Mouse (Mus musculus): ENCODE data around the gene Snta1. TPM values are rescaled to one million over a fixed set of nuclear protein-coding genes. Genes with fewer than 3 reads are reported as not detected.

Snta1 gene
- 16.3 and 20.8 TPM in 2 replicates for polyA plus RNA-seq (2012; rRNA removed)

GRCm38 (mm10) chr2:154407643-154408445, at the start of gene Snta1:
Gene Snta1, minus strand, starts transcription at chr2:154408099.

DNA sequence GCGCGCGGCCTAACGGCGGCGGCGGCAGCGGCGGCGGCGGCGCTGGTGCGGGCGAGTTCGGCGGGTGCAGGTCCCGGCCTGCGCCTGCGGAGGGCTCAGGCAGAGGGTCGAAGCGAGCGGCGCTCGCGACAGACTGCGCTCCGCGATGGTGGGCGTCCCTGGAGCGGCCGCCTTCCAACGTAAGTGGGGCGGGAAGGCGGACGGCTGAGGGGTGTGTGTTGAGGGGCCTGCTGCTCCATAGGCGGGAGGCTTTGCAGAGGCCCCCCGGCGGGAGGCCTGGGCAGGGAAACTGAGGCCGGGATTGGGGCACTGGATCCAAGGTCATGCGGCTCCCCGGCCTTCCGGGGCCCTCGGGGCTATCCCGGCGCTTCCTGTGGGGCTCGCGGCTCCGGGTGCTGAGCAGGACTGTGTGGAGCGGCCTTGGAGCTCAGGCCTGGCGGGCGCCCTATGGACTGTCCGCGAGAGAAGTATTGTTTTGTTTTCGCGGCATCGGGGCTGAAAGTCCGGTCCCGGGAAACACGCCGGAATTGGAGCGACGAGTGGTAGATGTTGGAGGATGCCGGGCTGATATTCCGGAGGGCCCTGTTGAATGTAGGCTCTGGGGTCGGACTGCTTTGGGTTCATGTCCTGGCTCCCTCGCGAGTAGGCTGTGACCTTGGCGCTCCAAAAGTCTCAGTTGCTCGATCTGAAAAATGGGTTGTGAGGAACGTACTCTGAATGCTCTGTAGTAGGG, 28.7 kb upstream of the Snta1 start, which contains the start of gene Cbfa2t2:
Cbfa2t2 (plus strand) TSS at position 24 of the 733 bp plus-strand sequence.

GRCm38 (mm10) chr2:154372842-154373500, 34.9 kb downstream of the Snta1 start, which contains the start of gene Cdk5rap1:
Gene Cdk5rap1, minus strand, starts transcription at chr2:154373010.

Other genes with a start within 250 kb of the Snta1 start
- 1.4 and 1.7 TPM in 2 replicates for gene Bpifa5, start 245.5 kb downstream of the Snta1 start, polyA plus RNA-seq (2012; rRNA removed)
- 215 and 288 TPM in 2 replicates for gene Bpifb1, start 217.3 kb downstream of the Snta1 start, polyA plus RNA-seq (2012; rRNA removed)
- 0.55 and 0.77 TPM in 2 replicates for gene Bpifb5, start 184.4 kb downstream of the Snta1 start, polyA plus RNA-seq (2012; rRNA removed)
- not detected in 2 replicates for gene Bpifb9a, start 150.2 kb downstream of the Snta1 start, polyA plus RNA-seq (2012; rRNA removed)
- not detected in 2 replicates for gene Bpifb9b, start 100.9 kb downstream of the Snta1 start, polyA plus RNA-seq (2012; rRNA removed)
- 2.3 and 3.1 TPM in 2 replicates for gene Cdk5rap1, start 35.1 kb downstream of the Snta1 start, polyA plus RNA-seq (2012; rRNA removed)
- 3.4 and 4.7 TPM in 2 replicates for gene Cbfa2t2, start 28.4 kb upstream of the Snta1 start, polyA plus RNA-seq (2012; rRNA removed)
- gene 1700003F12Rik, start 139.0 kb upstream of the Snta1 start, polyA plus RNA-seq (2012; rRNA removed), result 0.65 TPM in 1 of 2 replicates, not detected in the other
- gene Actl10, start 143.7 kb upstream of the Snta1 start, polyA plus RNA-seq (2012; rRNA removed), result 0.04 and 0.14 TPM in 2 replicates
- 0.08 and 0.11 TPM in 2 replicates for gene Necab3, start 150.8 kb upstream of the Snta1 start, polyA plus RNA-seq (2012; rRNA removed)
- 2.6 and 3.6 TPM in 2 replicates for gene E2f1, start 161.8 kb upstream of the Snta1 start, polyA plus RNA-seq (2012; rRNA removed)
- 31.1 and 40.7 TPM in 2 replicates for gene Pxmp4, start 195.6 kb upstream of the Snta1 start, polyA plus RNA-seq (2012; rRNA removed)
- 2.7 and 2.8 TPM in 2 replicates for gene Zfp341, start 205.2 kb upstream of the Snta1 start, polyA plus RNA-seq (2012; rRNA removed)
- 0.63 TPM in 2 replicates for gene 4930519P11Rik, start 205.3 kb upstream of the Snta1 start, polyA plus RNA-seq (2012; rRNA removed)
- 32.9 and 39.2 TPM in 2 replicates for gene Chmp4b, start 243.6 kb upstream of the Snta1 start, polyA plus RNA-seq (2012; rRNA removed)

All from stomach, adult 2 months (tissue).